Mouse (Mus musculus) spleen, postnatal 4 days (tissue): ENCODE results near the gene Utp6.
"Not testable (repeated sequence)": the region's sequence is repeated elsewhere in the genome, so short reads cannot be mapped to it uniquely, and the experiment has no call there.

ENCODE experiments used
- DNase-seq, 2 experiments: peaks; one replicate each; pipeline ENCODE4 v3.0.0; 2022; ENCODE audit warnings: low spot score in 2 of 2

Gene Utp6

DNA sequence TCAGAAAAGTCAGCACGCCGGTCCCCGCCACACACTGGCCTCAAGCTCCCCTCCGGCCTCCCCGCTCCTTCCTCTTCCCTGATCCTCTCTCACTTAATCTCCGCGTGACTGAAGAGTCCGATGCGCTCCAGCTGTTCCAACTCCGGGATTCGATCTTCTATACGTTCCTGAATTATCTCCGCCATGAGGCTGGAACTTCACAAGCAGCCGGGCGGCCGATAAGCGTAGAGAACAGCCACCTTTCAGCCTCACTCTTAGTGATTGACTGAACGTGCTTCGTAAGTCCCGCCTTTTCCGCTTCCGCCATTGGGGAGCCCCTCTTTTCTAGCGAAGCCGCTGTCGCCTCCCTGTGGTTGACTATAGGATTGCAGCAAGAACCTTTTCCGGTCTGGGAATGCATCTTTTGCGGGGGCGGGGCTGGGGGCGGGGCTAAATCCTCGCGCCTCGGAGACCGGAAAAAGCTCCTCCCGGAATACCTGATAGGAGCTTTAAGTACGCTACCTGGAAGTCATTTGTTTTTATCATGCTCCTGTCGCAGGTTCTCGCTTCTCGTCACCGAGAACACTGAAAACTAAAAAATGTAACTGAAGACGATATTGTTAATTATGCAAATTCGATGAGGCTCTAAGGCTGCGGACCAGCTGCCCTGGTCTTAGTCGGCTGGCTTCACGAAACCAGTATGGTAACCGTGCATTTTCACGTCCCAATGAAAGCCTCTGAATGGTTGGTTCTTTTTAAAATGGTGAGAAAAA, at the start of gene Utp6:
Gene Utp6 (minus strand): TSS at position 266 of the 752 bp plus-strand sequence.
- DNase-seq: peak; percentile 99 to 100

DNA sequence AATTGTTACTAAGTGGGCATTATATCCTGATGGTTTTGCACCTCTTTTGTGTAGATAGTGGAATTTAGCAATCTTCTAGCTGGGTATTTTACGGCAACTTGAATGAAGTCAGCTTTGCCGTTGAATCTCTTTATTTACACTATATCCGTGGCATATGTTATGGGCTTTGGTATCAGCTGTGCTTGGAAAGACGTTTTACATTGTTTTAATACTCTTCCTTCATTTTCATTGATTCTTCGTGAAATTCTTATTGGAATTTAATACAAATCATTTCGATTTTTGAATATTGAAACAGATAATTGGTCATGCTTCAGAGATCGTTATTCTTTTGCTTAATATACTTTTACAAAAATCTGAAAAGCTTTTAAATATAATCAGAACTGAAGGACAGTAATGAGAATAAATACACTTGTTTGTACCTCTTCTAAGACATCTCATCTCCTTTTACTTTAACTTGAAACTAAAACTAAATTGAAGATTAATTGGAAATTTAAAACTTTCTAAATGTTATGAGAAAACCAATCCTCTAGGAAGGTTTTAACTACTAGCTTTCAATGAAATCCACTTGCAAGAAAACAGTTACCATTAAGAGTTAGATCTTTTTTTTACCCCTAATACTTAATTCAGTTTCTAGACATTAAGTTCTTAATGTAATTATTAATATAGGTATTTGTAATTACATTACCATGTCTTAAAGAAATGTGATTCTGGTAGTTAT, 32.2 kb upstream of the Utp6 start:
- no peak for DNase-seq

DNA sequence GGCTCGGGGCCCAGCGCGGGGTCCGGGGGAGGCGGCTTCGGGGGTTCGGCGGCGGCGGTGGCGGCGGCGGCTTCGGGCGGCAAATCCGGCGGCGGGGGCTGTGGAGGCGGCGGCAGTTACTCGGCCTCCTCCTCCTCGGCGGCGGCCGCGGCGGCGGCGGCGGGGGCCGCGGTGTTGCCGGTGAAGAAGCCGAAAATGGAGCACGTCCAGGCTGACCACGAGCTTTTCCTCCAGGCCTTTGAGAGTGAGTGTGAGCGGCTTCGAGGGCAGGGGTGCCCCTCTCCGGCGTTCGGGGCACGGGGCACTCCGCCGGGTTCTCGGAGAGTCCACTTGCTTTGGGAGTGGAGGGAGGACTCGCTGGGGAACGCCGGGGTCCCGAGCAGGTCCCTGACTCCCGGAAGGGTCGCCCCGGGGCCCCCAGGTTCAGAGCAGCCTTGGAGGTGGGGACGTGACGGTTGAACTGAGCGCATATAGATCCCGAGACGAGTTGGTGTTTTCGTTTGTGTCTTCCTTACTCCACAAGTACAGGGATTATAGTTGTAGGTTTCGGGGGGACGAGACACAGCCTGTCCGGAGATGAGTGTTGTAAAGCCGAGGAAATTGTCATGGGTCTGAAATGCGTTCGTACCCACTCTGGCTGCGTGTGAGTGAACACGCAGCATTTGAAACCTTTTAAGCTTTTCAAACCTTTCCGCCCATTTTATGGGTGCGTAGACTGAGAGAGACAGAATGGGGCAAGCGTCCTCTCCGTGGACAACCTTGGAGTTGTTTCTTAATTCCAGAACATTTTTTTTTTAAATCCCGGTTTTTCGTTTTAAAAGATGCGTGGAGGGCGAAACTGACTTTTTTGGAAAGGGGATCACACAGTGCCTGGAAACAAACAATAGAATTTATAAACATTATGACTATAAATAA, 31.4 kb upstream of the Utp6 start:
- DNase-seq: peak in 1 of 2 experiments; percentile 90

DNA sequence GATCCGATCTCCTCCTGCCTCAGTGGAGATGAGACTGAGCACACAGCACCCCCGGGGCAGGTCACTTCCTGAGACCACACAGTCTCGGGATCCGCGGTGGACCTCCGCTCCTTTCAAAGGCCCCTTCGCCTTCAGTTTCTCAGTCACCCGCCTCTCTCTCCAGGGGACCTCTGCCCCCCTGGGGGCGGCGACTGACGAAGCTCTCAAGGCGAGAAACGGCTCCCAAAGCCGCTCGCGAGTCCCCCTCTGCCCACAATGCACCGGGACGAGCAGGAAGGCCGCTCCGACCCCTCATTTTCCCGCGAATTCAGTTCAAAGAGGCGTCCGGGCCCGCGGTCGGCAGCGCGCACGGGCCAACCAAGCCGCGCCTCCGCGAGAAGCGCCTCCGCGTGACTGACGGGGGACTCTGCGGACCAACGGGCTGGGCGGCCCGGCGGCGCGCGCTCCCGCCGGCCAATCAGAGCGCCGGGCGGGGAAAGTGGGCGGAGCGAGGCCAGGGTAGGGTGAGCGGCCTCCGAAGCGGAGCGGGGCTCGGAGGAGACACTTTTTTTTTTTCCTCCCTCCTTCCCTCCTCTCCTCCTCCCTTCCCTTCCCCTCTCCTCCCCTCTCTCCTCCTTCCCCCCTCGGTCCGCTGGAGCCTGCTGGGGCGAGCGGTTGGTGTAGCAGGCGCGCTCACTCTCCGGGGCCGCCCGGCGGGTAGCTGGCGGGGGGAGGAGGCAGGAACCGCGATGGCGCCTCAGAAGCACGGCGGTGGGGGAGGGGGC, 30.6 kb upstream of the Utp6 start, which contains the start of gene Suz12:
Gene Suz12 (plus strand): TSS at position 515 of the 764 bp plus-strand sequence.
- DNase-seq: peak; percentile 96 to 98

DNA sequence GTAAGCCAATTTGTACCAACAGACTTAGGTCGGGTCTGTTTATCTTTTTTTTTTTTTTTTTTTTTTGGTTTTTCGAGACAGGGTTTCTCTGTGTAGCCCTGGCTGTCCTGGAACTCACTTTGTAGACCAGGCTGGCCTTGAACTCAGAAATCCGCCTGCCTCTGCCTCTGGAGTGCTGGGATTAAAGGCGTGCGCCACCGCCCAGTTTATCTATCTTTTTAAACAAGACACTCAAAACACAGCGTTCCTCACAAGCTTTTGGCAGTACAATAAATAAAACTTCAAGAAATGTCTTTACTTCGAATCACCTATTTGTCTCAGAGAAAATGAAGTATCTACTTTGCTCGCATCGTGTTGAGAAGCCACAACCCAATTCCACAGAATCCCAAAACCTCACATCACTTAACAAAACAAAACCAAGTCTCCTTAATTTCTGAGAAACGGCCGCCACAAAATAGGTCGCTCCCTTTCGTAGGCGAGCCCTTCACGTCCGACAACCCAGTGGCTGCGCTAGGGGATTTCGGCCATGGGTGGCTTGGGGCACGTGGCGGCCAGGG, 29.9 kb upstream of the Utp6 start:
- peak in 1 of 2 experiments; percentile 18 for DNase-seq

DNA sequence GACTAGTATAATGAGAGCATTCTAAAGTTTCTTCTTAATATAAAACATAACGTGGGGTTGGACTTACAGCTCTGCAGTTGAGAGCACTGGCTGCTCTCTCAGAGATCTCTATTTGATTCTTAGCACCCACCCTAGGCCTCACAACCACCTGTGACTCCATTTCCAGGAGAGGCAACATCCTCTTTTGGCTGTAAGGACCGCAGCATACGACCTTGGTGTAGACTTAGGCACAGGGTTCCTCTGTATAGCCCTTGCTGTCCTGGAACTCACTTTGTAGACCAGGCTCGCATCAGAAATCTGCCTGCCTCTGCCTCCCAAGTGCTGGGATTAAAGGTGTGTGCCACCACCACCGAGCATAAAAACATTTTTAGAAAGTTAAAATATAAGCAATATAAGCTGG, 29.4 kb upstream of the Utp6 start:
- DNase-seq: no peak

DNA sequence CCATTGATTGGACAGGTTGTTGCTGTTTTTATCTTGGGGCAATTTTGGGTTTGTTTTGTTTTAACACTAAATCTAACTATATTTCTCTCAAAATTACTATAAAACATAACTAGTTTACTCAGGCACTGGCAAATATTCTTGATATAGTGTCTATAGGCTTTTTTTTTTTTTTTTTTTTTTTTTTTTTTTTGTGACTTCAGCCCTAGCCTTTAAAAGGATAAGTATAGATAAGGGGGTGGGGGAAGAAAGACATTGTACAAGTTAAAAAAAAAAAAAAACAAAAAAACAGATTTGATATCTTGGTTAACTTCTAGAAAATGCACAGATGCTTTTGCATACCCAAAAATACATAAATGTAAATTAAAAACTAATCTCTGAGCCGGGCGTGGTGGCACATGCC, 27.9 kb upstream of the Utp6 start:
- DNase-seq: no peak

DNA sequence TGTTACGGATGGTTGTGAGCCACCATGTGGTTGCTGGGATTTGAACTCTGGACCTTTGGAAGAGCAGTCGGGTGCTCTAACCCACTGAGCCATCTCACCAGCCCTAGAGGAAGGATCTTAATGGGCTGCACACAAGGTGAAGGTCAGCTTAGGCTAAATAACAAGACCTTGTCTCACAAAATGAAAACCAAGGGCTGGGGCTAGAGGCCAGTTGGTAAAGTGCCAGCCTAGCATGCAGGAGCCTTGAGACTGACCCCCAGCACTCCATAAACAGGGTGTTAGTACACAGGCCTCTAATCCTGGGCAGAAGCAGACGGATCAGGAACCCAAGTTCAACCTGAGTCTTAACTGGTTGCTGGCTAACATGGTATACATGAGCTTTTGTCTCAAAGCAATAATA, 25.7 kb upstream of the Utp6 start:
- DNase-seq: no peak

DNA sequence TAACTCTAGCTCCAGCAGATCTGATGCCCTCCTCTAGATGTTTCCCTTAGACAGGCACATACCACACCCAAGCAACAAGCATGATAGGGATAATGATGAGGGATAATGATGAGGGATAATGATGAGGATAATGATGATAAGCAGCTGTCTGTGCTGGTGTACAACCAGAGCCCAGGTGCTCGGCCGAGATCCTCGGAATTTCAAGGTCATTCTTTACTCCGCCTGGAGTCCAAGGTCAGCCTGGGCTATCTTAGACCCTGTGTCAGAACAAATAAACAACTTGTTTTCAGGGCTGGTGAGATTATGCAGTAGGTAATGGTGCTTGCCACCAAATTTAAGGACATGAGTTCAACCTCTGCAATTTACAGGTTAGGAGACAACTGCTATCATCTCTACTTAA, 24.7 kb upstream of the Utp6 start:
- DNase-seq: no peak

DNA sequence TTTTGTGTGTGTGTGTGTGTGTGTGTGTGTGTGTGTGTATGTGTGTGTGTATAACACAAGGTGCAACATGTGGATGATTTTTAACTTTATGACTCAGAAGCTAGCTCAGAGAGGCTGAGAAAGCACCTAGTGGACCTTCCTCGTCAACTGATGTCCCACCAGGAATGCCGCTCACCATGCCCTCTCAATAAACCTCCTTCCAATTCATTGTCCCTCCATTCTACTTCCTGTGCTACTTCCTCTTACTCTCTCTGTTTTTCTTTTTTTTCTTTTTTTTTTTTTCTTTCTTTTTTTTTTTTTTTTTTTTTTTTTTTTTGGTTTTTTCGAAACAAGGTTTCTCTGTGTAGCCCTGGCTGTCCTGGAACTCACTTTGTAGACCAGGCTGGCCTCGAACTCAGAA, 15.6 kb upstream of the Utp6 start:
- not testable (repeated sequence) for DNase-seq

DNA sequence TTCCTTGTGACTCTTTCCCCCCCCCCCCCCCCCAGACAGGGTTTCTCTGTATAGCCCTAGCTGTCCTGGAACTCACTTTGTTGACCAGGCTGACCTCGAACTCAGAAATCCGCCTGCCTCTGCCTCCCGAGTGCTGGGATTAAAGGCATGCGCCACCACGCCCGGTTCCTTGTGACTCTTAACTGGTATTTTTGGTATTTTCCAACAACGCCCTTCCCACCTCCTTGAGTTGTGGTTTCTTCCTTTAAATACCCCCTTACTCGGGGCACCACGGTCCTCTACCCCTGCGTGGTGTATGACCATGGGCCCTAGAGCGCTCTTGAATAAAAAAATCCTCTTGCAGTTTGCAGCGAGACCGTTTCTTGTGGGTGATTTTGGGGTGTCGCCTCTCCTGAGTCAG, 14.9 kb upstream of the Utp6 start:
- DNase-seq: not testable (repeated sequence)

DNA sequence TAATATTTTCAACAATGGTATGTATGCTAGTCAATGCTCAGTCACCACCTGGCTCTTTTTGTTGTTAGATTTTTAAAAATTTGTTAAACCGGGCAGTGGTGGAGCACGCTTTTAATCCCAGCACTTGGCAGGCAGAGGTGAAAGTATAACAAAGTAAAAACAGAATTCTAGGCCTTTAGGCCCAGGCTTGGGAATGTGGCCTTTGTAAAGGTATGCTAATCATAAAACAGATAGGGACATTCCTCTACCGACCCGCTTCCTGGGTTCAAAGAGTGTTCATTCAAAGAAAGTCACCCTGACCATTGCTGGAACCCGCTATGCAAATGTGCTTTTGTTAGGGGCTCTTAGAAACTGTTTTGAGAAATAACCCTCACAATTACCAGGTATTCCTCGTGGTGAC, 14.5 kb upstream of the Utp6 start:
- DNase-seq: not testable (repeated sequence)

DNA sequence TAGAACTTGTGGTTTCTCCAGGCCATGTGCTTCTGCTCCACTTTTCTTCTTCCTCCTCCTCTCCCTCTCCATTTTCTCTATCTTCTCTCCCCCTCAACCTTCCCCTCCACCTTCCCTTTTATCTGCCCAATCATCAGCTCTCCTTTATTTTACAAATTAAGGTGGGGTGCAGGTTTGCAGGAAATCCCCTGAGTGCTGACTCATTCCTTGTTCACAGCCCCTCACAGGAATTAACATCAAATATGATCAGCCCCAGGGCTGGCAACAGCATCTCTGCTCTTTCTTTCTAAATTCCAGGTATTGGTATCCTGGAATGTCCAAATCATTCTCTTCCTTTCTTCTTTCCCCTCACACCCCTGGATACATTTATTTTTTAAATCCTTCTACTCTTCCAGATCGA, 14.0 kb upstream of the Utp6 start:
- no peak for DNase-seq

DNA sequence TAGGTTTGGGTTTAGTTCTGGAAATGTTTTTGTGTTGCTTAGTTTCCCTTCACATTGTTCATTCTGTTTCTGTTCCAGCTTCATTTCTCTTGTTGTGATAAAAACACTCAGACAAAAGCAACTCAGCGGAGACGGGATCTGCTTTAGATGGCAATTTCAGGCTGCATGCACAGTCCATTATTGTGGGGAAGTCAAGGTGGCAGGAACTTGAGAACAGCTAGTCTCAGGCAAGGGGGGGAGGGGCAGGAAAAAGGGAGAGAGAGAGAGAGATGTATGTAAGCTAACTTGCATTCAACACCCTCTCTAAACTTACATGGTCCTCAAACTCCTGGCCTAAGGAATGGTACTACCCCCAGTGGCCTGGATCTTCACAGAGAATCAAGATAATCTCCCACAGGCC, 13.2 kb upstream of the Utp6 start:
- DNase-seq: no peak

DNA sequence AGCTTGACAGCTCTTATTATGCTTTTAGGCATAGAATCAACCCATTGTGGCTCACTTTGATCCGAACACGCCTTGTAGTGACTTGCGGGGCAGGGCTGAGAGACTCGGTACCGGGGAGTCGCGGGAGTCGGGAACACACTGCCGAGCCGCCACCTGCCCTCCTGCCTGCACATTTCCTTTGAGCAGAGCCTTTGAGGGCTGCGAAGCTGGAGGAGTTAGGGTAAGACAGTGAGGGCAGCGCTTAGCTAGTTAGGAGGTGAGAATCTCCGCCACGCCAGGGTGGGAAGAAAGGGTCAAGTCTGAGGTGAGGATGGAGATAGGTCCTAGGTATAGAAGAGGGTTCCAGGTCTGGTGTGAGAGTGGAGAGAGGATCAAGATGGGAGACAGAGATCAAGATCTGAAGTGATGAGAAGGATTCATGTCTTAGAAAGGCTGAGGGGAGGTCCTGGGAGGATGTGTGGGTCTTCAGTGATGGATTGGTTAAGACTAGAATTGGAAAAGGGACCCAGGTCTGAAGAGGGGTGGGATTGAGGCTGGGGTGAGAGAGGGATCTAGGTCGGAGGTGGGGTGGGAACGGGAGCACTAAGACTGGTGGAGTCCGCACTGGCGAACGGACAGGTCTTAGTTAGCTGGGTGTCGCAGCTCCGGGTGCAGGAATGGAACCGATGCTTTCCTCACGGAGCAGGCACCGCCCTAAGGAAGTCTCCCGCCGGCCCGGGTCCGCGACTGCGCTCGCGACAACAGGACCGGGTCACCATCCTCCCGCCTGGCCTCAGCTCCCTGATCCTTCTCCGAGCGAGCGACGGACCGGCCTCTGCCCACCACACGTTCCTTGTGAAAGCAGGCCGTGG, 11.7 kb upstream of the Utp6 start:
- peak in 1 of 2 experiments; percentile 65 for DNase-seq

DNA sequence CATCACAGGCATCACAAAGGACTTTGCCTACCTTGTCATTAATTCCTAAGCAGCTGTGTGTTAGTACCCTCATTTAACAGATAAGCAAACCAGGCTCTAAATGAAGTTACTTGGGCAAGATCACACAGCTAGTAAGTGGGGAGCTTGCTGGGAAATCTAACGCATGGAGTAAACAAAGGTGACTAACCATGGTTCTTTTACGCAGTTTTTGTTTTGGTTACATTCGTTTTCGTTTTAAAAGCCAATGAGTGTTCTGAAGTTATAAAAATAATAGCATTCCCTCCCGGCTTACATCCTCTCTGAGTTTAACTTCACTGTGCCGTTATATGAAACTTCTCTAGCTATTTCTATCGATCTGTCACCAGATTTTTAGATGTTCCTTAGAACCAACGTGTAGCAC, 10.9 kb upstream of the Utp6 start:
- DNase-seq: no peak

DNA sequence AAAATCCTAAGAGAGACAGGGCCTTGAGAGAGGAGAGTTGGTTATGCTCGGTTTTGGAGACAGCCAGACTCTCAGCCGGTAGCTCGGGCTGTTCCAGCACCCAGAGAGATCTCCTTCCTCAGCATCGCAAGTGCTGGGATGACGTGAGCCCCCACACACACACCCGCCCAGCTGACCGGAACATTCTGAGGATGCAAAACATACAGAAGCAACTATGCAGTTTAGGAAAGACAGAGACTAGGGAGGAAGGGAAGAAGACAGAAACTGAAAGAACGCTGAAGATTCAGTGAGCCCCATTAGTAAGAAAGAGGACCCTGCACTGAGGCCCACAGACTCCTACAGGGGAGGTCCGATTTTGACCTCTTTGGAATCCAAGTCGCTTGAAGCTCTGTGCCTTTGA, 5.6 kb upstream of the Utp6 start:
- no peak for DNase-seq

DNA sequence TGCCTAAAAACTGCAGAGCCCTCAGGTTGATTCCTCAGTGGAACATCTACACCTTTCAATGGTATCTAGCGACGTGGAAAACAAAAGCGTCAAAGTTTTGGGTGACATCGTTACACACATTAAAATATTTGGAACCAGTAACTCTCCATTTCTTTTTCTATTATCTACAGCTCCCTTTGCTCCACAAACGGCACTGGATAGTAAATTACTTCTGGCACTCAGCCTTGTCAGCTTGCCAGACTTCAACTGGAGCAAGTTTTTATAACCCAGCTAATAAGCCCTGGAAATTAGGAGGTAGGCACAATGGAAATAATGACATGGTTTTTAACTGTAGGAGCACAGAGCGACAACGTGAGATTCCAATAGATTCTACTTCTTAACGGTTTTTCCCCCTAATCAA, 3.7 kb upstream of the Utp6 start:
- no peak for DNase-seq

DNA sequence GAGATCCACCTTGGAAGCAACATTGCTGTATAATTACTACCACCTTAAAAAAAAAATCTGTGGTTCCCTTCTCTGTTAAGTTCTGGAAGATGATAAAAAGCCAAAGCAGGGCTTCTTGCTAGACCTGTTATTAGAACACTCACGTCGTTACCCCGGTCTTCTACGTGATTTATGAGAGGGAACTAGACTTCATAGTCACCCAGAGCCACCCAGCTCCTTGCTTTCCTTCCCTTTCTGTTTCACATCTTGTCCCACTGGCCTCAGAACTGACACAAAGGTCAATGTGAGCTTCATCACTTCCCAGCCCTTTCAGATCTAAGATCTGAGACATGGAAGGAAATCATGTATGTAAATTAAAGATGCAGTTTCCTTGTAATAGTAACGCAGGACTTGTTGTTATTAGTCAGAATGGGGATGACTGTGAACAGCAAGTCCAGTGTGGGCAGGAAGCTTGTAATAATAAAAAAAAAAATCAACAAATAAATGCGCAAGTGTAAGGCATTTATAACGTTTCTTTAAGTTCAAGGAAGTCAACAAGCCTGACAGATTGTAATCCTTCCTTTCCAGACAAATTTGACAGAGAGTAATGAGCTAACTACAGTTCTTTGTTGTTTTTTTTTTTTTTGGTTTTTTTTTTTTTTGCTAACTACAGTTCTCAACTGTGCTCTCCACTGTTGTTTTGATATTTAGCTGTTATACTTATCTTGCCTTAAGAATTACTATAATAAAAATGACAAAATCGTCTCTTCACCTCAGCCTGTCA, 1.2 kb upstream of the Utp6 start:
- no peak for DNase-seq

DNA sequence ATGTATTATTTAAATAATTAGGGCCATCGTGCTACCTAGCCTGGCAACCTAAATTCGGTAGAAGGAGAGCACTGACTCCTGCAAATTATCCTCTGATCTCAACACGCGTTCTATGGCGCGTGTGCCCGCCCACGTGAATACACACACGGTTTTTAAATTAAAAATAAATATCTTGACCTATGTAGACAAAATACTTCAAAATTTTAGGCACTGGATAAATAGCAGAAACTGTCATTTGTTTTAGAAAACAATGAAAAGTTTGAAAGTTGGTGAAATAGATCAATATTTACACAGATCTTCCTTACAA, 640 bp upstream of the Utp6 start:
- DNase-seq: no peak
